Mouse (Mus musculus) gastrocnemius, adult 18-20 months (tissue): ENCODE results near the gene Senp7. TPM values are rescaled to one million over a fixed set of nuclear protein-coding genes. Genes with fewer than 3 reads are reported as not detected.
"Not testable (repeated sequence)": the region's sequence is repeated elsewhere in the genome, so short reads cannot be mapped to it uniquely, and the experiment has no call there.

Experiments
- DNase-seq: peaks from one replicate; pipeline ENCODE4 v3.0.0; 2021; ENCODE audit warnings: low spot score
- long read RNA-seq, 2 experiments: library from polyadenylated mRNA; stranded (forward); transcript quantifications; one replicate each; pipeline ENCODE4 v2.0.0; 2021
- total RNA-seq, 2 experiments: library from RNA; stranded (reverse); gene quantifications; 2 replicates each; pipeline ENCODE4 v1.2.3; 2021

The Senp7 gene
- total RNA-seq, result 10 to 100 TPM in 1 of 2 experiments, 1 to 10 TPM in 1; 7.2 to 10.0 TPM
- long read RNA-seq, experiment 1, full-length matches to known transcripts, result 3 of 7 reads
- long read RNA-seq, experiment 1, partial matches to known transcripts, result 1 of 7 reads
- long read RNA-seq, experiment 1, other reads (novel, unspliced or antisense), result 3 of 7 reads
- long read RNA-seq, experiment 2, full-length matches to known transcripts, result 2 of 7 reads
- long read RNA-seq, experiment 2, partial matches to known transcripts, result 1 of 7 reads
- long read RNA-seq, experiment 2, other reads (novel, unspliced or antisense), result 4 of 7 reads

DNA sequence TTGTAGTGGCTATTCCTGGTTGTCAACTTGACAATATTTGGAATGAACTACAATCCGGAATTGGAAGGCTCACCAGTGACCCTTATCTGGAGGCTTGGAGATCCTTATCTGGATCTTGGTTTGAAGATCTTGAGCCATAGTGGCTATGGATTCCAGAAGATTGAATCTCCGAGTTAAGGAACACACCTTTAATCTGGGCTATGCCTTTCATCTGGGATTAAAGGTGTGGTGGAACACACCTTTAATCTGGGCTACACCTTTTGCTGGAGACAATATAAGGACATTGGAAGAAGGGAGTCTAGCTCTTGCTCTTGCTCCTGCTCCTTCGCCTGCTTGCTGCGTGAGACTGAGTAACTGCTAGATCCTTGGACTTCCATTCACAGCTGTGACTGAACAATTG lies at the start of gene Senp7:
Senp7 (plus strand) TSS at position 301 of the 400 bp plus-strand sequence.
- DNase-seq, result not testable (repeated sequence)

- no peak for DNase-seq
These were observed 41.3 kb upstream of the Senp7 start for GRCm38 (mm10) chr16:56006798-56007197.

DNA sequence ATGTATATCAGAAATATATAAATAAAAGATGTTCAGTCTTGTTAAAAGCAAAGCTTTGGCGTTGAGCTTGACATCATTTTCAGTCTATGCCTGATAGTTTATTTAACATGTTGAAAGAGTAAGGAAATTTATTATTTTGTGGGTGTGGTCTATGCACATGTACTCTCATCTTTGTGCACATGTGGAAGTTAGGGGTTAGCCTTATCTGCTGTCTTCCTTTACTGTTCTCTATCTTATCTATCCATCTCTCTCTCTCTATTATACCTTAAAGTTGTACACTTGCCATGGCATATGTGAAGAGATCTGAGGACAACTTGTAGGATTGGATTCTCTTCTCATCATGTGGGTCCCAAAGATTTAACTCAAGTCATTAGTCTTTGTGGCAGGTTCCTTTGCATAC lies 39.3 kb upstream of the Senp7 start:
- no peak for DNase-seq

- no peak for DNase-seq
These were observed 35.1 kb upstream of the Senp7 start for GRCm38 (mm10) chr16:56012789-56013743.

- no peak for DNase-seq
These were observed 34.1 kb upstream of the Senp7 start for GRCm38 (mm10) chr16:56014076-56014475.

DNA sequence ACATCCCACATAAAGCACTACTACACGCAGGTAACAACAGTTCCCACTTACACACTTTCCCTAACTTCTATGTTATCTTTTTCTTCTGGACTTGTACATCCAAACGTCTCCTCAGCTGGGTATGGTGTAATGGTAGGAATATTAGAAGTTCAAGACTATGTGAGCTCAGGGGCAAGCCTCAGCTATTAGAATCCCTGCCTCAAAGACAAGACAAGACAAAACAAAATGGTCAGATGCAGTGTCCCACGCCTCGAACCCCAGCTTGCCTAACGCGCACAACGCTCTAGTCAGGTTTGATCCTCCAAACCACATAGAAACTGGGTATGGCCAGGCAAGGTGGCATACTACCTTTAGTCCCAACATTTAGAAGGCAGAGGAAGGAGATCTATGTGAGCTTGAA lies 28.5 kb upstream of the Senp7 start:
- no peak for DNase-seq

DNA sequence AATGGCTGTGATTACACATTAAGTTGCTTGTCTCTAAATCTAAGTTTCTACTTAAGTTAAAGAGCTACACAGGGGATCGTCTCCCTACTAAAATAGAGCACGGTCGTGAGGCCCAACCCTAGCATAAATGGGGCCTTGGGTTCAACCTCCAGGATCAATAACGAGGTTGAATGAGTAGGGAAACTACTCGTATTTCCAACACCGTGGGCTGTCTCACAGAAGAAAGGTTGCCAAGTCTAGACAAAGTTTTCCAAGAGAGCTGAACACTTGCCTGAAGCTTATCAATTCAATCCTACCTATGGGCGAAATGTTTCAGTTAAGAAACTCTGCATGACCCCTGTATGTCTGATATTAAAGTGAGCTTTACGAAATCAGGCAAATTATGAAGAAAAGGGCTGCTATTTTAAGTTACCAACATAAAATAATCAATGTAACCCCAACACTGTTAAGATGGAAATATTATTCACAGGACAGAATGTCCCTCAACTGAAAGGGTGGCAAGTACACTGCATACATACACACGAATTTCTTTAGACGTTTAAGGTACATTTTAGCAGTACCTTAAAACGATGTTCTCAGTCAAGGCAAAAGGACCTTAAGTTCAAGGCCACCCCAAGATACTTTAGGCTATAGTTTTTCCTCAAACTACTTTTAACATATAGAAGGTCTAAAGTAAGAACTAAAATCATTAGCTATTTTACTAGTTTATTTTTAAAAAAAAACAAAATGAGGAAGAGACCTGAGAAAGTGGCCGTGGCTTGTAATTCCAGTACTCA lies 20.1 kb upstream of the Senp7 start:
- DNase-seq, result no peak

DNA sequence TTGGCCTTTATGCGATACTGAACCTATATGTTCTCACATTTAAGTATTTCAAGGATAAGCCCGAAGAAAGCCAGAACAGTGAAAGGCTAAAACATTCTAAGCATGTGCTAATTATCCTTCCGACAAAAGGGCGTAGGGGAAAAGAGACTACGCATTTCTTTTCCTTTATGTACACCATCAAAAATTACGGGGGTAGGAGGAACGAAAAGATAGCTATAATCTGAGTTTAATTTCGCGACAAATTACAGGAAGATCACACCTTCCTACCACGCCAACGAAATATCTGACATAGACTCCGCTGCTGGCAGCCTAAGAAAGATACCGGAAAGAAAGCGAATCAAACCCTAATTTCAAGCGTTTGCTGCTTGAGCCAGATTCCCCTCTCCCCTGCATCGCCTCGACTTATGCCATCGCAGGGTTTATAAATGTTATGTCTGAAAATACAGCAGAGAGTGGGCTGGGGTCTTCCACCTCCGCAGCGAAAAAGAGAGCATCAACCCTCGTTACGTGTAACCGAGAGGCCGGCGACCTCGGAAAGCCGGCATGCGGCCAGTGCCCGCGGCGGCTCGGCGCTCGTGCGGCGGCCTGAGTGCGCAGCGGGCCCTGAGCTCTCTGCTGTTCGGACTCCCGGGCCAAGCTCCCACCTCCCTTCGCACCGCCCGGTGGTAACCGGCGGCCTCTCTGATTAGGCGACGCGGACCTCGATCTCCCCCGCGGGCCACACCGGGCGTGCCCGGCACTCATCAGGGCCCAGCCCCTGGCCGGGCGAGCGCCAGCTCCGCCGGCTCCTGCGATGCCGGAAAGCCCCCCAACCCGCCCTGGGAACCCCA lies 19.2 kb upstream of the Senp7 start:
- no peak for DNase-seq

DNA sequence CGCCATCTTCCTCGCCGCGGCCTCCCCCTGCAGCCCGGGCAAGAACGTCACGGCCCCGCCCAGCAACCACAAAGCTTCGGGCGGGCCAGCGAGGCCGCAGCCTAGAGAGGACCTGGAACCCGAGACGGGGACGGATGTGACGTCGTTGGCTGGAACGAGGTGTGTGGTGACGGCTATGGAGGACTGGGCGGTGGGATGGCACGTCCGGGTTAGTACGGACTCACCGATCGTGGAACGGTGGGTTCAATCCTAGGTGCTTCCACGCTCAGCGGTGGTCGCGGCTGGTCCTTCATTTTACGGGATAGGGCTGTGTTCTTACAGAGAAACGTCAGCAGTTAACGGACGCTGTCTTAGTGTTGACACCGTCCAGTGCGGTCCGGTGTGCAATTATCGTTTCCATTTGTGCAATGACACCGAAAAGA lies 18.5 kb upstream of the Senp7 start, which contains the start of gene Pcnp:
Pcnp (minus strand) TSS at position 79 of the 422 bp plus-strand sequence.
- peak; percentile 99 for DNase-seq

GRCm38 (mm10) chr16:56034566-56034965 lies 13.6 kb upstream of the Senp7 start:
- no peak for DNase-seq

- DNase-seq, result no peak
These were observed 11.6 kb upstream of the Senp7 start for GRCm38 (mm10) chr16:56036501-56036900.

DNA sequence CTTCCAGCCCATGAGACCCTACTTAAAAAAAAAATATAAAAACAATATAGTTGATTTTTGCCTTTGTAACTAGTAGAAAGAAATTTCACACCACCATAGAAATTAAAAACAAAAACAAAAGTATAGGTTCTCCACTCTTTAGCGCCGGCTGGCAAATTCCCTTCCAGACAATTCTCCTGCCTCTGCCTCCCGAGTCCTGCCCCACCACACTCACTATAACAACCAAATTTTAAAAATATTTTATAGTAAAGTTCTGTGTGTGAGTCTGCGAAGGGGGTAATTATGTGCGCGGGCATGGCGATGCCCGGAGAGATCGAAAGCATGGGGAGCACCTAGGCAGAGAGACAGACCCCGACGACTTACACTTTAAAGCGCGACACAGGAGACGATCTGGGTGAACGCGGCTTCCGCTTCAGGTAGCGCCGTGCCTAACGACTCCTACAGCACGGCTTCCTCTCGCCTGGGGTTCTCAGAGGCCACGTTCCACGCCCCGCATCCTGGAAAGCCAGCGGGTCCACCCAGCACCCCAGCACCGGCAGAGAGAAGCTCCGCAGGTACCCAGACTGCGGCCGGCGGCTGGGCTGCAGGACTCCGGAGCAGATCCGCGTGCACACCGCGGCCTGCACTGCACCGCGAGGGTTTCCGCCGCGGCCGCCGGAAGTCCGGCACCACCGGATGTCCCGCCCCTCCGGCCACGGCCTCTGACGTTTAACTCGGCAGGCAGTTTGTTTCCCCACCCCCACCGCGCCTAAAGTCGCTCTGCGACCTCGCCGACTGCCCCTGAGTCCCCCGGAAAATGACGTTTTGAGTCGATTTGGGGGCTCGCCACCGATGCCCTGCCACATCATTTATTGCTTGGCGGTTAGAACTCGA lies 10.8 kb upstream of the Senp7 start, which contains the start of gene Trmt10c:
Trmt10c (minus strand) TSS at position 682 of the 873 bp plus-strand sequence.
- peak; percentile 93 for DNase-seq

DNA sequence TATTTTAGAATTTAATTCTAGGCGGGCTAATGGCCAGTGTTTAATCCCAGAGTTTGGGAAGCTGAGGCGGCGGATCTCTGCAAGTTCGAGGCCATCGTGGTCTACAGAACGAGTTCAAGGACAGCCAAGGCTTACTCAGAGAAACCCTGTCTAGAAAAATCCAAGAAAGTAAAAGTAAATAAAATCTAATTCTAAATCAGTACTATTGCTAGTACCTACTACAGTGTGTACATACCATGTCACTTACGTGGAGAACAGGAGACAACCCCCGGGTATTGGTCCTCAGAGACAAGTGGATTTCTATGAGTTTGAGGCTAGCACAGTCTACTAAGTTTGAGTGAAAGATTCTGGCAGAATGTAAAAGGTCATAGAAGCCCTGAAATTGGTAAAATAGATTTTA lies 10.0 kb upstream of the Senp7 start:
- no peak for DNase-seq

GRCm38 (mm10) chr16:56055911-56056310 lies 7.8 kb downstream of the Senp7 start:
- no peak for DNase-seq

- no peak for DNase-seq
These were observed 8.9 kb downstream of the Senp7 start for GRCm38 (mm10) chr16:56056944-56057590.

DNA sequence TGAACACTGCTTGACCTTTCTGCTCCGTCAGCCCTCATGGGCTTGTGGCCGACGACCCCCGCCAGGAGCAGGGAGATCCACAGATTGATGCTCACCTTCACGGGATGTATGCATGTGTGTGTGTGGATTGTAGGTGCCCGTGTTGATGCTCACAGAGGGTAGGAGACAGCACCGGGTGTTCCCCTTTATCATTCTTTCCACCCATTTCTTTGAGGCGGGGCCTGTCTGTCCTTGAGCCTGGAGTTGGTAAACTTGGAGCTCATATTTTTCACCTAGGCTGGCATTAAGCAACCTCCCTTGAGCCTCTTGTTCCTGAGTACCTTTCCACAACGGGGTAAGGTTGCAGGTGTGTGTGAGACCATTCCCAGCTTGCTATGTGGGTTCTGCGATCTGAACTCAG lies 10.0 kb downstream of the Senp7 start:
- DNase-seq, result no peak

- no peak for DNase-seq
These were observed 14.0 kb downstream of the Senp7 start for GRCm38 (mm10) chr16:56061995-56062594.

- no peak for DNase-seq
These were observed 14.8 kb downstream of the Senp7 start for GRCm38 (mm10) chr16:56062981-56063380.
